Mouse (Mus musculus): ENCODE measurements around the gene Pla2g6. TPM values are rescaled to one million over a fixed set of nuclear protein-coding genes. Genes with fewer than 3 reads are reported as not detected.

Gene Pla2g6
- total RNA-seq, 2 experiments from 2014 or later, result 24.5 to 25.6 TPM

- intact Hi-C loops (cut with DNase I), result no loop called here
- no peak for DNase-seq
Measured at GRCm38 (mm10) chr15:79323791-79324155, 4.4 kb downstream of the Pla2g6 start.

- peak; percentile 45 for DNase-seq
- intact Hi-C loops (cut with DNase I), result no loop called here
Measured at GRCm38 (mm10) chr15:79322991-79323790, 5.0 kb downstream of the Pla2g6 start.

GRCm38 (mm10) chr15:79322281-79322990 is 5.8 kb downstream of the Pla2g6 start:
- intact Hi-C loops (cut with DNase I), result no loop called here
- DNase-seq, result no peak

GRCm38 (mm10) chr15:79321733-79322190 is 6.4 kb downstream of the Pla2g6 start:
- DNase-seq, result no peak
- intact Hi-C loops (cut with DNase I), result no loop called here

GRCm38 (mm10) chr15:79313848-79314369 is 14.3 kb downstream of the Pla2g6 start:
- DNase-seq, result no peak
- intact Hi-C loops (cut with DNase I), result no loop called here

GRCm38 (mm10) chr15:79307861-79308260 is 20.3 kb downstream of the Pla2g6 start:
- intact Hi-C loops (cut with DNase I), result no loop called here
- no peak for DNase-seq

- intact Hi-C loops (cut with DNase I), result no loop called here
- no peak for DNase-seq
Measured at GRCm38 (mm10) chr15:79306043-79306637, 22.1 kb downstream of the Pla2g6 start.

GRCm38 (mm10) chr15:79304832-79305231 is 23.4 kb downstream of the Pla2g6 start:
- intact Hi-C loops (cut with DNase I), result no loop called here
- DNase-seq, result no peak

- intact Hi-C loops (cut with DNase I), result no loop called here
Measured at GRCm38 (mm10) chr15:79303725-79304124, 24.5 kb downstream of the Pla2g6 start.

GRCm38 (mm10) chr15:79299563-79300155 is 28.5 kb downstream of the Pla2g6 start:
- intact Hi-C loops (cut with DNase I), result no loop called here
- DNase-seq, result no peak

More at GRCm38 (mm10) chr15:79303725-79304124, 24.5 kb downstream of the Pla2g6 start:
- no peak for DNase-seq

- intact Hi-C loops (cut with DNase I), result no loop called here
Measured at GRCm38 (mm10) chr15:79298553-79298952, 29.6 kb downstream of the Pla2g6 start.

GRCm38 (mm10) chr15:79292779-79293178 is 35.4 kb downstream of the Pla2g6 start:
- DNase-seq, result no peak
- intact Hi-C loops (cut with DNase I), result no loop called here

More at GRCm38 (mm10) chr15:79298553-79298952, 29.6 kb downstream of the Pla2g6 start:
- no peak for DNase-seq

- no peak for DNase-seq
- intact Hi-C loops (cut with DNase I), result no loop called here
Measured at GRCm38 (mm10) chr15:79290340-79290739, 37.9 kb downstream of the Pla2g6 start.

- intact Hi-C loops (cut with DNase I), result no loop called here
- no peak for DNase-seq
Measured at GRCm38 (mm10) chr15:79289441-79289840, 38.7 kb downstream of the Pla2g6 start.

GRCm38 (mm10) chr15:79288387-79288786 is 39.8 kb downstream of the Pla2g6 start:
- no peak for DNase-seq
- intact Hi-C loops (cut with DNase I), result no loop called here

GRCm38 (mm10) chr15:79287091-79287490 is 41.1 kb downstream of the Pla2g6 start:
- intact Hi-C loops (cut with DNase I), result no loop called here
- no peak for DNase-seq

GRCm38 (mm10) chr15:79286141-79286540 is 42.0 kb downstream of the Pla2g6 start:
- no peak for DNase-seq
- intact Hi-C loops (cut with DNase I), result no loop called here

GRCm38 (mm10) chr15:79285399-79285798 is 42.8 kb downstream of the Pla2g6 start, which contains the start of gene Baiap2l2:
Gene Baiap2l2 (minus strand): TSS chr15:79285537.
- DNase-seq, result no peak
- intact Hi-C loops (cut with DNase I), result no loop called here

GRCm38 (mm10) chr15:79283371-79283770 is 44.8 kb downstream of the Pla2g6 start:
- no peak for DNase-seq
- intact Hi-C loops (cut with DNase I), result no loop called here

- DNase-seq, result no peak
- intact Hi-C loops (cut with DNase I), result no loop called here
Measured at GRCm38 (mm10) chr15:79282434-79282833, 45.8 kb downstream of the Pla2g6 start.

GRCm38 (mm10) chr15:79281389-79281788 is 46.8 kb downstream of the Pla2g6 start:
- DNase-seq, result no peak
- intact Hi-C loops (cut with DNase I), result no loop called here

All from left cerebral cortex, postnatal 4 days (tissue).